Mouse (Mus musculus) lung, embryonic 14.5 days (tissue): ENCODE data around the gene Mark1. TPM values are rescaled to one million over a fixed set of nuclear protein-coding genes. Genes with fewer than 3 reads are reported as not detected.

Experiments used
- ATAC-seq: fragments of 200-750 bp; cut with Nextera tagmentation; 2 replicates; pipeline ENCODE4 v1.8.0; 2017; ENCODE audit warnings: mild to moderate bottlenecking, moderate TSS enrichment, moderate library complexity; ENCODE audit not compliant: insufficient read depth
- DNase-seq: peaks from one replicate; pipeline ENCODE4 v3.0.0-alpha.2; 2015
- H3K27ac ChIP-seq: fragments of 300-500 bp; sonication (generic); 2 replicates; pipeline ENCODE4 v1.5.1; 2014; ENCODE audit warnings: low read depth, mild to moderate bottlenecking, moderate library complexity
- H3K27me3 ChIP-seq: fragments of 300-500 bp; sonication (generic); 2 replicates; pipeline ENCODE4 v1.6.1; 2014; ENCODE audit warnings: low read length, control low read depth; ENCODE audit not compliant: insufficient read depth
- H3K36me3 ChIP-seq: fragments of 300-500 bp; sonication (generic); 2 replicates; pipeline ENCODE4 v1.6.1; 2014; ENCODE audit warnings: control low read depth; ENCODE audit not compliant: insufficient read depth
- H3K4me1 ChIP-seq: fragments of 300-500 bp; sonication (generic); 2 replicates; pipeline ENCODE4 v1.6.1; 2014; ENCODE audit warnings: antibody characterized with exemption, control low read depth; ENCODE audit not compliant: insufficient read depth
- H3K4me2 ChIP-seq: fragments of 300-500 bp; sonication (generic); 2 replicates; pipeline ENCODE4 v1.6.1; 2014; ENCODE audit warnings: mild to moderate bottlenecking
- H3K4me3 ChIP-seq: fragments of 300-500 bp; sonication (generic); 2 replicates; pipeline ENCODE4 v1.5.1; 2014; ENCODE audit warnings: low read depth, low read length
- H3K9ac ChIP-seq: fragments of 300-500 bp; sonication (generic); 2 replicates; pipeline ENCODE4 v1.6.1; 2014
- H3K9me3 ChIP-seq: fragments of 300-500 bp; sonication (generic); 2 replicates; pipeline ENCODE4 v1.6.1; 2016; ENCODE audit warnings: low read depth, low read length, control low read depth
- CTCF ChIP-seq: IDR thresholded peaks from 2 replicates; pipeline ENCODE4 v1.5.1; 2016; ENCODE audit warnings: antibody characterized with exemption, low read depth
- WGBS: fragments of 180-500 bp; shearing (Covaris S2); extraction: QIAGEN DNeasy Blood & Tissue Kit; methylation state at CpG from one replicate; pipeline ENCODE4 v1.1.7; 2014; 5-methylcytosine and 5-hydroxymethylcytosine counted together
- polyA plus RNA-seq: library from polyadenylated mRNA; unstranded; fragments of >200 nt; fragmentation: Nextera tagmentation; extraction: Ambion mirVana; gene quantifications from 2 replicates; pipeline ENCODE4 v1.2.1, GENCODE M21; 2014

Gene Mark1
- 2.5 and 3.0 TPM in 2 replicates for polyA plus RNA-seq

DNA sequence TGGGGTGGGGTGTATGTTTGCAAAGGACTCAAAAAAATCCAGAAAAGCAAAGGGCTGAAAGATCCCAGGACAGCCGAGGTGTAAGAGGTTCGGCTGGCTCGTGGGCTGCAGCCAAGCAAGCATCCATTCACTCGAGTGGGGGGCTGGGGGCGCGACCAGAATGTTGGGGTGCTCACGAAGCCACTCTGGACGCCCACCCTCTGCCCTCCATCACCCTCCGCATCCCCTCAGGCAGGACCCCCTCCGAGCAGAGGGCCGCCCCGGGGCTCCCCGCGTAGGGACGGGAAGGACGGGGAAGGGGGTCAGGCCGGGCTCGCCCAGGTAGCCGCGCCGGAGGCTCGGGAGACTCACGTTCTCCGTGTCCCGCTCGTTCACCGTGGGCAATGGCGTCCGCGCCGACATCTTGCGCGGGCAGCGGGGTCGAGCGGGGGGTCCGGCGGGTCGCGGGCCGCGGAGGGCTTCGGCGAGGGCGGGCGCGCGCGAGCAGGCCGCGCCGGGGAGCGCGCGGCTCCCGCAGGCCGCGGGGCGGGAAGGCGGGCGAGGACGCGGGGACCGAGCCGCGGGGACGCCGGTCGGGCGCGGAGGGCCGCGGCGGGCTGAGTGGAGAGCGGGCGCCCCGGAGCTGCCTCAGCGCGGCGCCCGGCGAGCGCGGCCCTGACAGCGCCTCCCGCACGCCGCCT, at the start of gene Mark1:
Gene Mark1 (minus strand): TSS at position 500 of the 680 bp plus-strand sequence.
- H3K27ac ChIP-seq = peak within 1 kb of the TSS; percentile 42; the same call in 1 of the 2 replicates
- under 1% methylated on average over 76 of the region's 88 CpGs for WGBS
- peak within 1 kb of the TSS; percentile 73 for H3K4me3 ChIP-seq
- H3K4me2 ChIP-seq = peak within 1 kb of the TSS; percentile 85
- no peak for TF ChIP-seq CTCF
- no peaks in the 10 kb centered on the region for H3K9me3 ChIP-seq
- peak within 1 kb of the TSS; percentile 87 for H3K9ac ChIP-seq
- DNase-seq (peak; percentile 26), ATAC-seq (peak; percentile 59)
- no peaks in the 10 kb centered on the region for H3K36me3 ChIP-seq
- no peaks in the 10 kb centered on the region; the same call in none of the 2 replicates for H3K4me1 ChIP-seq
- peaks cover 11% of the 10 kb centered on the region; the same call in 1 of the 2 replicates for H3K27me3 ChIP-seq

DNA sequence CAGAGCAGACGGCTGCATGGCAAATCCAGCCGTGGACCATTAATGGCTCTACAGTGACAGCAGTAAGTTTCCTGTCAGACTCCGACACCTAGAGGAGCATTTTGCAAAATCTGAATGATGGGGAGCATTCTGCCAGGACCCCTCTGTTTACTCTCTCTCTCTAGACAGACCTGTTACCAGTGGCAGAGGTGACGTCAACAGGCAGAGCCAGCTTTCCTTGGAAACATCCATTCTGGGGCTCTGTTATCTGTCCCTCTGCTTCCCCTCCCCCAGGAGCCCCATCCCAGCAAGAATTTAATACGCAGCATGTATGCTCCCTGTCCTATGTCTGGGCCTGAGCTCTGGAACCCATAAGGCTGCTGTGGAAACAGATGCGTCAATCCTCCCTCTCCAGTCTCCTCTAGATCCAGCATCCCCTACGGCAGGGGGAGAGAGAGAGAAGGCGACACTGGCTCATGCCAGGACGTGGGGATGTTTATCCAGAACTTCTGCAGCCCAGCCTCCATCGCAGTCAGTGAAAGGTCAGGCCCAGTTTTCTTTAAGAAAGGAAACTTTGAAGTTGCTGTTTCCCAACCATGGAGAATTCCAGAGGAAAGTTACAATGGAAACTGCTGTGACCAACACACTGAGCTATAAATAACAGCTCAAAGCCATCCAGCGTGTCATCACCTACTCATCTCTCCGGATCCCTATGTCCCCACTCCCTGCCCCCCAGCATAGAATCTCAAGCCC, 48.3 kb upstream of the Mark1 start:
- WGBS = 27% methylated on average over 12 of the region's 12 CpGs
- TF ChIP-seq CTCF = 0 out of 2 replicates have a peak, but pooled peaks have one; percentile 17
- DNase-seq (peak; percentile 73), ATAC-seq (peak; percentile 63)
- H3K4me1 ChIP-seq = no peaks in the 10 kb centered on the region; the same call in 1 of the 2 replicates
- H3K4me3 ChIP-seq = no peak overlapping the region
- no peaks in the 10 kb centered on the region for H3K36me3 ChIP-seq
- H3K9me3 ChIP-seq = no peaks in the 10 kb centered on the region
- H3K27ac ChIP-seq = no peak overlapping the region
- H3K27me3 ChIP-seq = no peaks in the 10 kb centered on the region
- H3K9ac ChIP-seq = no peak overlapping the region
- no peak overlapping the region for H3K4me2 ChIP-seq

- Histone ChIP-seq H3K9me3 (no peaks in the 10 kb centered on the region), H3K27me3 (no peaks in the 10 kb centered on the region), H3K9ac (no peak overlapping the region), H3K36me3 (no peaks in the 10 kb centered on the region), H3K4me3 (no peak overlapping the region), H3K27ac (no peak overlapping the region), H3K4me1 (no peaks in the 10 kb centered on the region; the same call in 1 of the 2 replicates), H3K4me2 (no peak overlapping the region)
- WGBS = 77% methylated on average over 8 of the region's 8 CpGs
- ATAC-seq = no peak
- TF ChIP-seq CTCF = no peak
- DNase-seq = no peak
Observed at GRCm38 (mm10) chr1:185046513-185046912, 47.1 kb upstream of the Mark1 start.

GRCm38 (mm10) chr1:185038183-185038686, 38.9 kb upstream of the Mark1 start:
- no peaks in the 10 kb centered on the region for H3K9me3 ChIP-seq
- WGBS = 49% methylated on average over 7 of the region's 7 CpGs
- DNase-seq (peak; percentile 5), ATAC-seq (no peak)
- H3K9ac ChIP-seq = no peak overlapping the region
- H3K27ac ChIP-seq = no peak overlapping the region
- no peak for TF ChIP-seq CTCF
- H3K4me1 ChIP-seq = no peaks in the 10 kb centered on the region
- no peak overlapping the region for H3K4me2 ChIP-seq
- H3K4me3 ChIP-seq = no peak overlapping the region
- no peaks in the 10 kb centered on the region for H3K27me3 ChIP-seq
- no peaks in the 10 kb centered on the region for H3K36me3 ChIP-seq

- Histone ChIP-seq H3K36me3 (no peaks in the 10 kb centered on the region), H3K9me3 (no peaks in the 10 kb centered on the region), H3K27me3 (no peaks in the 10 kb centered on the region), H3K4me3 (no peak overlapping the region), H3K9ac (no peak overlapping the region), H3K4me1 (no peaks in the 10 kb centered on the region), H3K27ac (no peak overlapping the region), H3K4me2 (no peak overlapping the region)
- WGBS = 76% methylated on average over 10 of the region's 10 CpGs
- ATAC-seq (no peak), DNase-seq (no peak)
- no peak for TF ChIP-seq CTCF
Observed at GRCm38 (mm10) chr1:185030565-185030964, 31.2 kb upstream of the Mark1 start.

GRCm38 (mm10) chr1:185020429-185021168, 21.2 kb upstream of the Mark1 start:
- H3K4me3 ChIP-seq = no peak overlapping the region
- no peak overlapping the region for H3K4me2 ChIP-seq
- H3K9ac ChIP-seq = no peak overlapping the region
- no peaks in the 10 kb centered on the region for H3K27me3 ChIP-seq
- DNase-seq (no peak), ATAC-seq (no peak)
- no peaks in the 10 kb centered on the region for H3K36me3 ChIP-seq
- no peak overlapping the region for H3K27ac ChIP-seq
- TF ChIP-seq CTCF = no peak
- 64% methylated on average over 13 of the region's 13 CpGs for WGBS
- no peaks in the 10 kb centered on the region for H3K9me3 ChIP-seq
- H3K4me1 ChIP-seq = no peaks in the 10 kb centered on the region
